Mouse (Mus musculus): Measurements from ENCODE around the gene Ss18l2. TPM values are rescaled to one million over a fixed set of nuclear protein-coding genes. Genes with fewer than 3 reads are reported as not detected.

Ss18l2 gene
- 113 and 114 TPM in 2 replicates for polyA plus RNA-seq (2015; fragmentation: Nextera tagmentation; extraction: Ambion mirVana)

GRCm38 (mm10) chr9:121709898-121710583 is at the start of gene Ss18l2:
Gene Ss18l2, plus strand, starts transcription at chr9:121710329.

GRCm38 (mm10) chr9:121704646-121705625 is 5.2 kb upstream of the Ss18l2 start, which contains the start of gene Sec22c:
Gene Sec22c, minus strand, starts transcription at chr9:121705490.

GRCm38 (mm10) chr9:121718792-121719318 is 8.7 kb downstream of the Ss18l2 start, which contains the start of gene Nktr:
Gene Nktr, plus strand, starts transcription at chr9:121719169.

GRCm38 (mm10) chr9:121759091-121760081 is 49.3 kb downstream of the Ss18l2 start, which contains the start of gene Zfp651:
Gene Zfp651, plus strand, starts transcription at chr9:121759330.

Other genes starting within 250 kb of the Ss18l2 start
- 6.8 and 11.0 TPM in 2 replicates for gene Cck, start 214.6 kb upstream of the Ss18l2 start, polyA plus RNA-seq (2015; fragmentation: Nextera tagmentation; extraction: Ambion mirVana)
- gene Lyzl4, start 68.2 kb upstream of the Ss18l2 start, polyA plus RNA-seq (2015; fragmentation: Nextera tagmentation; extraction: Ambion mirVana): 0.17 and 0.29 TPM in 2 replicates
- gene Vipr1, start 67.6 kb upstream of the Ss18l2 start, polyA plus RNA-seq (2015; fragmentation: Nextera tagmentation; extraction: Ambion mirVana): 0.77 and 1.1 TPM in 2 replicates
- gene Sec22c, start 4.8 kb upstream of the Ss18l2 start, polyA plus RNA-seq (2015; fragmentation: Nextera tagmentation; extraction: Ambion mirVana): 5.8 and 6.1 TPM in 2 replicates
- 29.6 and 37.6 TPM in 2 replicates for gene Nktr, start 8.8 kb downstream of the Ss18l2 start, polyA plus RNA-seq (2015; fragmentation: Nextera tagmentation; extraction: Ambion mirVana)
- gene Zfp651, start 49.0 kb downstream of the Ss18l2 start, polyA plus RNA-seq (2015; fragmentation: Nextera tagmentation; extraction: Ambion mirVana): 21.2 and 21.4 TPM in 2 replicates
- 0.08 and 0.27 TPM in 2 replicates for gene Klhl40, start 67.3 kb downstream of the Ss18l2 start, polyA plus RNA-seq (2015; fragmentation: Nextera tagmentation; extraction: Ambion mirVana)
- 4.2 and 4.6 TPM in 2 replicates for gene Hhatl, start 82.2 kb downstream of the Ss18l2 start, polyA plus RNA-seq (2015; fragmentation: Nextera tagmentation; extraction: Ambion mirVana)
- 0.16 and 0.33 TPM in 2 replicates for gene Ccdc13, start 129.1 kb downstream of the Ss18l2 start, polyA plus RNA-seq (2015; fragmentation: Nextera tagmentation; extraction: Ambion mirVana)
- 265 and 303 TPM in 2 replicates for gene Higd1a, start 148.0 kb downstream of the Ss18l2 start, polyA plus RNA-seq (2015; fragmentation: Nextera tagmentation; extraction: Ambion mirVana)
- 0.37 and 0.44 TPM in 2 replicates for gene Ackr2, start 188.0 kb downstream of the Ss18l2 start, polyA plus RNA-seq (2015; fragmentation: Nextera tagmentation; extraction: Ambion mirVana)
- gene Cyp8b1, start 206.0 kb downstream of the Ss18l2 start, polyA plus RNA-seq (2015; fragmentation: Nextera tagmentation; extraction: Ambion mirVana): 0.06 TPM in 1 of 2 replicates, not detected in the other
- 4.8 and 5.6 TPM in 2 replicates for gene Fam198a, start 240.7 kb downstream of the Ss18l2 start, polyA plus RNA-seq (2015; fragmentation: Nextera tagmentation; extraction: Ambion mirVana)

Data from urinary bladder, postnatal 0 days (tissue).